Mouse (Mus musculus) B cell, adult (primary cell): ENCODE data around the gene Padi4. TPM values are rescaled to one million over a fixed set of nuclear protein-coding genes. Genes with fewer than 3 reads are reported as not detected.

Experiments
- total RNA-seq: library from RNA; stranded (reverse); gene quantifications from 4 replicates; pipeline ENCODE4 v1.2.4, GENCODE M21; 2023; ENCODE audit not compliant: inconsistent age

Padi4 gene
- total RNA-seq = 0.30 to 0.64 TPM (median 0.59 TPM) in 4 replicates

DNA sequence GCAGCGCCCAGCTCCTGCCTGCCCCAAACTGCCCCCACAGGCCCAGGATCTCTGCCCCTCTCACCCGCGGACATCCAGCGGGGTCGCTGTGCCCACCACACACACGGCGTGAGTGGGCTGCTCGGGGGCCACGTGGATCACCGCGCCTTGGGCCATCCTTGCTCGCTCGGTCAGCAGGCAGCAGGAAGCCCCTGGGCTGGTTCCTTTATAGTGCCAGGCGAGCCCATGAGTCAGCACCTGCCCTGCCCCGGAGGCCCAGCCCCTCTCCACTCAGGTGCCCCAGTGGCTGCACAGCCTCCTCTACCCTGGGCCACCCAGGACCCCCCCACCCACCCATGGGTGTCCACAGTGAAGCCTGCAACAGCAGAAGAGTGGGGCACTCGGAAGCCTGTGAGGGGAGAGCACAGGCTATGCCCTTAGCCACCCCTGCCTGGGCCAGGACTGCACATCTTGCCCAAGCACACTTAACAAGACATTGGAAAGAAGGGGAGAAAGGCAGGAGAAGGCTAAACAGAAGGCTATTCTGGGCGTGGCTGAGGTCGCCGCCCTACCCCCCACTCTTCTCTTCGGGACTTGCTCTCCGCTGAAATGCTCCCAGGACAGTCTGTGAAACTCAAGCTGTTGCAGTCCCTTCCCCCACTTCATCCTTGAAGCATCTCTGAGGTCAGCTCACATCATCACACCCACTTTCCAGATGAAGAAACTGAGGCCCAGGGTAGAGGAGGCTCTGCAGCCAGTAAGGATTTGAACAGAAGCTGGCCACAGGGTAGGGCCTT, at the start of gene Padi4:
Gene Padi4, minus strand, starts transcription at position 212 of the 776 bp plus-strand sequence.

GRCm38 (mm10) chr4:140810458-140811260, 36.6 kb upstream of the Padi4 start, which contains the start of gene Padi3:
Gene Padi3, minus strand, starts transcription at chr4:140810648.

DNA sequence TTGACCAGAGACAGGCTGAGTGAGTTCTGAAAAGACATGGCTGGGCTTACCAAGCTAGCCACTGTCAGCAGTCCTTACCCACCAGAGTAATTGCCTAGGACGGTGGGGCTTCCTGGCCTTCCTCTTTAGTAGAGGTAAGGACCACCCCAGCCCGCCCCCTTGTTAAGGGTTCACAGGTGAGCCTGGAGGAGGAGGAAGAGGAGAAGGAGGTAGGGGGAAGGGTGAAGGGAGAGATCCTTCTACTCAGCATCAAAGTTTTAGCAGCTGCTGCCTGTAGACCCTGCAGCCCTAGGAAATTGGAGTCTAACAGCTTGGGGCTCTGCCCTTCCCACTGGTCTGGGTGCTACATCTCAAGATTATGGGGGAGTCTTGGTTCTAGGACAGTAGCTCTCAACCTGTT, 31.5 kb downstream of the Padi4 start, which contains the start of gene Padi6:
Gene Padi6, minus strand, starts transcription at position 101 of the 400 bp plus-strand sequence.

GRCm38 (mm10) chr4:140700269-140701018, 73.6 kb downstream of the Padi4 start, which contains the start of gene Rcc2:
Gene Rcc2, plus strand, starts transcription at chr4:140700541.

Other genes with a start within 250 kb of the Padi4 start
- 0.67 TPM in 1 of 4 replicates, not detected in the others for gene Arhgef10l, start 108.2 kb downstream of the Padi4 start, total RNA-seq
- 171 to 191 TPM (median 186 TPM) in 4 replicates for gene Rcc2, start 73.7 kb downstream of the Padi4 start, total RNA-seq
- gene Padi6, start 31.6 kb downstream of the Padi4 start, total RNA-seq = 0.30 to 0.93 TPM in 2 of 4 replicates, not detected in the others
- gene Padi3, start 36.4 kb upstream of the Padi4 start, total RNA-seq = 0.19 to 0.22 TPM in 2 of 4 replicates, not detected in the others
- gene Padi1, start 71.5 kb upstream of the Padi4 start, total RNA-seq = 0.18 TPM in 1 of 4 replicates, not detected in the others
- 10.0 to 12.8 TPM (median 12.1 TPM) in 4 replicates for gene Padi2, start 132.1 kb upstream of the Padi4 start, total RNA-seq
- gene Sdhb, start 187.0 kb upstream of the Padi4 start, total RNA-seq = 73.7 to 93.5 TPM (median 79.1 TPM) in 4 replicates
- 83.0 to 98.0 TPM (median 89.9 TPM) in 4 replicates for gene Atp13a2, start 212.6 kb upstream of the Padi4 start, total RNA-seq
- not detected in 4 replicates for gene Mfap2, start 236.2 kb upstream of the Padi4 start, total RNA-seq